Mouse (Mus musculus): ENCODE measurements around the gene Smc5.

Gene Smc5

GRCm38 (mm10) chr19:23273355-23274053 lies at the start of gene Smc5:
Gene Smc5, minus strand, starts transcription at chr19:23273897.
- DNase-seq = peak; percentile 92

DNA sequence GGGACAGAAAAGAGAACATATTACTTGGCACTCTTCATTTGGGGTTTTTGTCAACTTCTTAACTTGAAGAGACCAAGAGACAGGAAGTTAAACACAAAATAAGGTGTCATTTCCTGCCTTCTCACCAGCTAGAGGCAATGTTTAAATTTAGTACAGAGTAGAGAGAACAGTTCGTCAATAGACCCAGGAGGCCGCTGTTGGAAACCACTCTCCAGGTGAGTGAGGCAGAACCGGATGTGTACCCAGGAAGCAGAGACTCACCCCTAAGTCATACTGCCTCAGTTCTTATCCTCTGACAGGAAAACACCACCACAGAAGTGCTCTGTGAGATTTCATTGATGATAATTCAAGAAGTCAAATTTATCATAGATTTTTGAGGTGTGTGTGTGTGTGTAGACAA lies 49.4 kb upstream of the Smc5 start:
- no peak for DNase-seq

DNA sequence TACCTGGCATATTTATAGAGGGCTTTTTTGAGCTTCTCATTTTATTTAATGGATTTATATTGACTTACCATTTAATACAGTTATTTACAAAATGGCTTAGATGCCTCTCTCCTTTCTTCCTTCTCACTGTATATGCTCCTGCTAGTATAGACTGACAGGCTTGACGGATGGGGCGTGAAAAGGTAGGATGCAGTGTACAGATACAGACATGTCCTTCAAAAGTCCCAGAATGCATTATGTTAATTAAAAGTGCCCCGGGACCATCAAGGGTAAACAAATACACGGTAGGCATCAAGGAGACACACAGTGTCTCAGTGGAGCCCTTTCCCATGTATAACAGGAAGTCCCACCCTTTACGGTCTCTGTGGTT lies 44.3 kb upstream of the Smc5 start:
- DNase-seq = no peak

DNA sequence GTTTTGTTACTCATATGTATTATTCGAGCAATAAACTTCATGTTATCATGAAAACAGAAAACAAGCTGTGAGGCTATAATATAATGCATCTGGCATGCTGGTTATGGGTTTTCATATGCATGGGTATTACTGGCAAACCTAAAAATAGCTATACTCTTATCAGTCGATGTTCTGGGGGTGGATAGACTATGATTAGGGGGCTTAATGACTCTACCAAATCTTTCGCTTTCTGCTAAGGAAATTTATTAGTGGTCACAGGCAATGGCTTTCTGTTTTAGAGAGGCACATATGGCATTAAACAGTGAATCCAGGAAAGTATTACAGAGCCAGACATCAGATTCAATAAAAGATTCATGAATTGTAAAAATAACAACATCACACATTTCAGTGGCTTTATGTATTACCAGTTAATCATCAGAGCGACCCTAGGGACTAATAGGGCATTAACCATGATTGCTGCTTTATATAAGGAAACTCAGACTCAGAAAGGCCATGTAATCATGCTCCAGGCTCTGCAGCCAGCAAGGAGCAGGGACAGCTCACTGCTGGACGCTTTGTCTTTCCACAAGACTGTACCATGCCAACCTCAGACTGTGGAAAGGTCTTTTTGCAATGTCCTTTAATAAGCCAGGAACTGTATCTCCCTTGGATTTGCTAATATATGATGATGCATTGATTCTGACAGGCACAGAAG lies 43.7 kb upstream of the Smc5 start:
- DNase-seq = no peak

- no peak for DNase-seq
These were observed 43.2 kb upstream of the Smc5 start for GRCm38 (mm10) chr19:23316851-23317250.

- no peak for DNase-seq
These were observed 36.3 kb upstream of the Smc5 start for GRCm38 (mm10) chr19:23309979-23310378.

- no peak for DNase-seq
These were observed 33.0 kb upstream of the Smc5 start for GRCm38 (mm10) chr19:23306671-23307070.

DNA sequence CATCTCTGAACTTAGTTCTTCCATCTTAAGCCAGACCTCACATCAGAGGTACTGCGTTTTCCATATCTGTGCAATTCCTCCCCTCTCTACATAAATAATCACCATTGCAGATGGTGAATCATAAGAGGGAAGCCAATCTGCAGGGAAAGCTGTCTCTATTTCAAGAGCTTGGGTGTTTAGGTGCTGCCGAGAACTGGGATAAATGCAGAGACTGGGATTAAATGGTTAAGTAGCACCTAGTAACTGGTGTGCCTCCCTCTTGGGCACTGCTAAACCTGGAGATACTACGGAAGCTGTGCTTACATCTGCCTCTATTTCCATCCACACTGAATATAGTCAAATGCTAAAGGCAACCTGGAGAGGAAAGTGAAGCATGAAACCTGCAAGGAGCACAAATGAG lies 26.3 kb upstream of the Smc5 start:
- DNase-seq = no peak

- DNase-seq = no peak
These were observed 25.2 kb upstream of the Smc5 start for GRCm38 (mm10) chr19:23298917-23299316.

DNA sequence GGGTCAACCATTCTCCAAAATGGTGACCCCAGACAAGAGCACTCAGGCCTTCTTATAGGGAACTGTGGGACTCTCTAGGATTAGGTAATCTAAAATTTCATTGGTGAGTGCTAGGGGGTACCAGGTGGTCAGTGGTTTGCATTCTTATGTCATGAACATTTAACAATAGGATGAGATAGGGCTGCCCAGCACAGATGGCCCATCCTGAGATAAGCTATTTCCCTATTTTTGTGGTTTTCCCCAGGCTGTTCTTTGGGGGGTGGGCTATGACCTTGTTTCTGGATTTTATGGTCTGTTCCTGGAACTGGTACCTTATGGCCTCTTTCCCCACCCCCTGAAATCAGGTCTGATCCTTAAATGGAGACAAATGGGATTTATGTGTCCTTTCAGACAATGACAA lies 23.5 kb upstream of the Smc5 start:
- DNase-seq = no peak

DNA sequence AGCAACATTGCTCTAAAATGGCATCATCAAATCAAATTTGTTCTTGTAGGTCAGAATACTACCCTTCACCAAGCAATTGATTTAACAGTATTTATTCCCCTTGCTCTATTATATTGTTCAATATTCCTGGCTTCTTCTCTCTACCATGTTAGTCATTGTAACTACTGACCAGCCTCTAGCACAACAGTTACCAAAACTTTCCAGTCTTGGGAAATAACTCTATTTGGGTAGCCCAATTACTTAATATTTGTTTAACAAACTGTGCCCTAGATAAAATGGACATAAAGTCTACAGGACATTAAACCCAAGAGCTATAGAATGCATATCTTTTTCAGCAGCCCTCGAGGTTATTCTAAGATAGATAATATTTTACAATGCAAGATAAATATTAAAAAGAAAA lies 15.6 kb upstream of the Smc5 start:
- DNase-seq = no peak

- DNase-seq = no peak
These were observed 8.4 kb upstream of the Smc5 start for GRCm38 (mm10) chr19:23281911-23282660.

DNA sequence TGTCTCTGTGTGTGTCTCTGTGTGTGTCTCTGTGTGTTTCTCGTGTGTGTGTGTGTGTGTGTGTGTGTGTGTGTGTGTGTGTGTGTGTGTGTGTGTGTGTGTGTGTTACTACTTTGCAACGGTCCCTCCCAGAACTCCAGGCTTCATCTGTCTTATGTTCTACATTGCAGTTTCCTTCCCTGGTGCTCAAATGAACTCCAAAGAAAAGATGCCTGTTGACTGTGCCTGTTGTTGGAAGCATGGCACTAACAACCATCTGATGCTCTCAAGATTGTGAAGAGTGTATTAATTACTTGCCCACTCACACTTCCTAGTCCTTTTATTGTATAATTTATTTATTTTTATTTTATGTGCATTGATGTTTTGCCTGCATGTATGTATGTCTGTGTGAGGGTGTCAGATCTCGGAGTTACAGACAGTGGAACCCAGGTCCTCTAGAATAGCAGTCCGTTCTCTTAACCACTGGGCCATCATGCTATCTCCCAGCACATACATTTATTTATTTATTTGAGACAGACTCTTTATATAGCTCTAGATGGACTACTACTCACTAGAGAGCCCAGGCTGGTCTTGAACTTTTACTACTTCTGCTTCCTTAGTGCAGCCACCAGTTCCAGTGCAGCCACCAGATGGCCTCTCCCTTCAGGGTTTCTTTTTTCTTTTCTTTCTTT lies 492 bp upstream of the Smc5 start:
- no peak for DNase-seq

DNA sequence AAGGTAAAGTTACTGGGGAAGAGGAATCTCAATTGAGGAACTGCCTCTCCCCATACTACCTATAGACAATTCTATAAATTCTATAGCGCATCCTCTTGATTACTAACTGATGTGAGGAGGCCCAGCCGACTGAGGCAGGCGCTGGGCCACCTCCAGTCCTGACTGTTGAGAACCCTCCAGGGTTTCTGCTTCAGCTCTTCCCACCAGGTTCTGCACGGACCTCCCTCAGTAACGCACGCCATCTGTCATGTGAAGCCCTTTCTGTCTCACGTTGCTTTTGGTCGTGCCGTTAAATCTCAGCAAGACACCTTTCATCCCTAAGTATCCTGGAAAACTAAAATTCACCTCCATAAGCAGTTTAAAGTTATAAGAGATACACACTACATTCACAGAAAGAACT lies 16.9 kb downstream of the Smc5 start:
- DNase-seq = no peak

DNA sequence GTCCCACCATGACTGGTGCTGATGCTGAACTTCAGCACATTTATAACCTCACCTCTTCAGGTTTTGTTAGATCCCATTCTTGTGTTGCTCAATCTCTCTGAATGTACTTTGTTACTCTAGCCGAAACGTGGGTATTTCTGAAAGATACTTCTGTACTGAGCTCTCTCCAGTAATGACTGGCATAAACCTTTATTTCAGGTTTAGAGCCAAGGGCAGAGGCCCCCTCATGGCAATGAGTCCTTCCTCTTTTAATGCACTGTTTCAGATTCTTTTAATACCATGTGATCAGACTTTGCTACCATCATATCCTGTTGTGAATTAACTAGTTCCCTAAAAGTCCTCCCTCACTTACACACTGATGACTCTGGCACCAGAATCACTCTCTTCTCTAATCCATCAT lies 27.2 kb downstream of the Smc5 start:
- no peak for DNase-seq

DNA sequence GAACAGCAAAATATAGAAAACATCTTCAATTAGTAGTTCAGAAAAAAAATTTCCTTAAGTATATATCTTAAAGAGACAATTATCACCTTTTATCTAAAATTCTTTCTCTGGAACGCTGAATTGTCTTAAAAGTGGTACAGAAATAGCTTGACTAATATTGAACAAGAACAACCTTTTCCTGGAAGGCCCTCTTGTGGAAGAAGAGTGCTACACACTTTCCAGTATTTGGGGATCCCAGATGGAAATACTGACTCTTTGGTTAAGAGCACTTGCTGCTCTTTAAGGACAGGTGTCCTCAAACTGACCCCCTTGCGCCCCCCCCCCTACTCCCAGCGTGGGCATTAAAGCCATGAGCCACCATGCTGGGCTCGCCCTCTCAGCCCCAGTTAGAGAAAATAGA lies 48.6 kb downstream of the Smc5 start:
- peak; percentile 8 for DNase-seq

DNA sequence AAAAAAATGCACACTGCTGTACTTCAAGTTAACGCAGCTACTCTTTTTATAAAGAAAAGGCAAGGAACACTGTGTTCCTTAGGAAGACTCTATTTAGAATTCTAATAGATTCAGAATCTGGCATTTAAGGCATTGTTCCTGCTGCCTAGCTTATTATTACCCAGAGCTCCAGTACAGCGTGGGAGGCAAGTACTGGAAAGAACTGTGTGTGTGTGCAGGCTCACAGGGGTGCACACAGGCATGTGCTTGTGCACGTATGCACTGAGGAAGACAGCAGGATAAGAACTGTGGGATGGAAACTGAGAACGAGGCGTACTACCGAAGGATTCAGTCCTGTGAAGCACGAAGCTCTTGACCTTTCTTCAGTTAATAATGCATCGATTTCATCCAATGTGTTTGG lies 59.4 kb downstream of the Smc5 start:
- DNase-seq = peak; percentile 18

GRCm38 (mm10) chr19:23211325-23211724 lies 62.4 kb downstream of the Smc5 start:
- DNase-seq = no peak

DNA sequence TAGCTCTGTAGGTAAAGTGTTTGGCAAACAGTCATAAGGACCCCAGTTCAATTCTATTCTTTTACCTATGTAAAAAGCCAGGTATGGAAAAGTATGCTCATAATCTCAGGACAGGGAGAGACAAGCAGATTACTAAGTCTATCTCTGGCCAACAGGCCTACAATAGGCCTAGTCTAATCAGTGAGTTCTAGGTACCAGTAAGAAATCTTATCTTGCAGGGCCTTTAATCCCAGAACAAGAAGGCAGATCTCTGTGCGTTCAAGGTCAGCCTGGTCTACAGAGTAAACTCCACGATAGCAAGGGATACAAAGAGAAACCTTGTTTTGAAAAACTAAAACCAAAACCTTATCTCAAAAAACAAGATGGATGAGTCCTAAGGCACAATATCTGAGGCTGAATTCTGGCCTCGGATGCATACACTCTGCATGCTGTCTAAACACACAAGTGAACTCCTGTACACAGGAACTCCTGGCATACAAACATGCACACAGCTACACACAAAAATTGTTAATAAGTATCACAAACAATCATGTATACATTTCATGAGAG lies 70.1 kb downstream of the Smc5 start:
- no peak for DNase-seq

GRCm38 (mm10) chr19:23202106-23202505 lies 71.6 kb downstream of the Smc5 start:
- no peak for DNase-seq

GRCm38 (mm10) chr19:23193076-23193475 lies 80.6 kb downstream of the Smc5 start:
- no peak for DNase-seq

GRCm38 (mm10) chr19:23191486-23191885 lies 82.2 kb downstream of the Smc5 start:
- no peak for DNase-seq

DNA sequence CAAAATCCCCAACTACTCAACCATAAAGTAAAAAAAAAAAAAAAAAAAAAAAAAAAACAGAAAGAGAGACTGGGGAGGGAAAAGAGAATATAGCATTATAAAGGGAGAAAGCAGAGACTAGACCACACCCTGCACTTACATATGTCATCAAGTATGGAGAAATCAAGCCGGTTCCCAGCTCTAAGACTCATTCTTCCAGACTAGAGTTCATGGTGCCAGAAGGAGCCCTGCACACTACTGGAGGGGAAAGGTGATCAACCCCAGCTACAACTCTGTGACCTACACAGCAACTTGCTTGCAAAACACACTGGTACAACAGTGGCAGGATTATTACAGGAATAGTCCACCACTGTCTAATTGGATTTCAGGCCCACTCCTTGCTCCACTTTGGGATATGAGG lies 84.0 kb downstream of the Smc5 start:
- no peak for DNase-seq

All from kidney, adult 18-20 months (tissue).